Mouse (Mus musculus) midbrain, embryonic 16.5 days (tissue): ENCODE measurements around the gene Olfr222. TPM values are rescaled to one million over a fixed set of nuclear protein-coding genes. Genes with fewer than 3 reads are reported as not detected.

Experiments used
- ATAC-seq: fragments of 200-750 bp; cut with Nextera tagmentation; 2 replicates; pipeline ENCODE4 v1.8.0; 2017; ENCODE audit warnings: moderate TSS enrichment
- H3K27ac ChIP-seq: fragments of 300-500 bp; sonication (generic); 2 replicates; pipeline ENCODE4 v1.5.1; 2014; ENCODE audit warnings: mild to moderate bottlenecking, low read length, mixed read lengths
- H3K27me3 ChIP-seq: fragments of 300-500 bp; sonication (generic); 2 replicates; pipeline ENCODE4 v1.6.1; 2014; ENCODE audit warnings: low read depth, low read length, mixed read lengths; ENCODE audit not compliant: control insufficient read depth, insufficient read depth
- H3K36me3 ChIP-seq: fragments of 300-500 bp; sonication (generic); 2 replicates; pipeline ENCODE4 v1.6.1; 2014; ENCODE audit warnings: mild to moderate bottlenecking, low read length, moderate library complexity, mixed read lengths; ENCODE audit not compliant: control insufficient read depth, insufficient read depth
- H3K4me1 ChIP-seq: fragments of 300-500 bp; sonication (generic); 2 replicates; pipeline ENCODE4 v1.6.1; 2014; ENCODE audit warnings: mild to moderate bottlenecking, low read length, mixed read lengths; ENCODE audit not compliant: control insufficient read depth, insufficient read depth
- H3K4me2 ChIP-seq: fragments of 300-500 bp; sonication (generic); 2 replicates; pipeline ENCODE4 v1.6.1; 2014; ENCODE audit warnings: mild to moderate bottlenecking, low read length, mixed read lengths
- H3K4me3 ChIP-seq: fragments of 300-500 bp; sonication (generic); 2 replicates; pipeline ENCODE4 v1.5.1; 2014; ENCODE audit warnings: low read depth, mild to moderate bottlenecking, low read length, moderate library complexity, mixed read lengths
- H3K9ac ChIP-seq: fragments of 300-500 bp; sonication (generic); 2 replicates; pipeline ENCODE4 v1.6.1; 2014; ENCODE audit warnings: low read depth, low read length, mixed read lengths
- H3K9me3 ChIP-seq: fragments of 300-500 bp; sonication (generic); replicated peaks from 2 replicates; pipeline ENCODE4 v1.6.1; 2014; ENCODE audit warnings: mild to moderate bottlenecking, low read length, mixed read lengths; ENCODE audit not compliant: control insufficient read depth, poor library complexity, severe bottlenecking
- WGBS: fragments of 180-500 bp; shearing (Covaris S2); extraction: QIAGEN DNeasy Blood & Tissue Kit; methylation state at CpG from one replicate; pipeline ENCODE4 v1.1.7; 2014; 5-methylcytosine and 5-hydroxymethylcytosine counted together
- polyA plus RNA-seq: library from polyadenylated mRNA; unstranded; fragments of >200 nt; fragmentation: Nextera tagmentation; extraction: Ambion mirVana; gene quantifications from 2 replicates; pipeline ENCODE4 v1.2.1, GENCODE M21; 2015

The Olfr222 gene
- polyA plus RNA-seq, 1 experiment from 2014 or later: not detected

- Histone ChIP-seq H3K4me1 (no peaks in the 10 kb centered on the region), H3K27ac (no peak overlapping the region), H3K9me3 (no peaks in the 10 kb centered on the region), H3K9ac (no peak overlapping the region), H3K27me3 (no peaks in the 10 kb centered on the region), H3K4me3 (no peak overlapping the region), H3K4me2 (no peak overlapping the region), H3K36me3 (no peaks in the 10 kb centered on the region)
- ATAC-seq: no peak
- WGBS: 88% methylated on average over 8 of the region's 8 CpGs
These were observed 20.9 kb upstream of the Olfr222 start for GRCm38 (mm10) chr11:59596950-59597349.

- Histone ChIP-seq H3K36me3 (no peaks in the 10 kb centered on the region), H3K27me3 (no peaks in the 10 kb centered on the region), H3K9me3 (no peaks in the 10 kb centered on the region), H3K4me2 (no peak overlapping the region), H3K27ac (no peak overlapping the region), H3K4me3 (no peak overlapping the region), H3K9ac (no peak overlapping the region), H3K4me1 (no peaks in the 10 kb centered on the region)
- no peak for ATAC-seq
- WGBS: 46% methylated on average over 4 of the region's 4 CpGs
These were observed 20.1 kb upstream of the Olfr222 start for GRCm38 (mm10) chr11:59596091-59596490.

GRCm38 (mm10) chr11:59593189-59593588 lies 17.2 kb upstream of the Olfr222 start, which contains the start of gene Olfr223:
TSS of gene Olfr223 (minus strand) at chr11:59593289.
- H3K27me3 ChIP-seq: no peaks in the 10 kb centered on the region
- no peaks in the 10 kb centered on the region for H3K4me1 ChIP-seq
- no peak within 1 kb of the TSS for H3K9ac ChIP-seq
- H3K36me3 ChIP-seq: no peaks in the 10 kb centered on the region
- H3K9me3 ChIP-seq: no peaks in the 10 kb centered on the region
- no peak for ATAC-seq
- H3K27ac ChIP-seq: no peak within 1 kb of the TSS
- WGBS: 79% methylated on average over 6 of the region's 6 CpGs
- no peak within 1 kb of the TSS for H3K4me2 ChIP-seq
- no peak within 1 kb of the TSS for H3K4me3 ChIP-seq

GRCm38 (mm10) chr11:59589496-59589895 lies 13.5 kb upstream of the Olfr222 start:
- ATAC-seq: no peak

GRCm38 (mm10) chr11:59584539-59584938 lies 8.5 kb upstream of the Olfr222 start:
- 31% methylated on average over 6 of the region's 6 CpGs for WGBS
- Histone ChIP-seq H3K9ac (no peak overlapping the region), H3K4me2 (no peak overlapping the region), H3K36me3 (no peaks in the 10 kb centered on the region), H3K27me3 (no peaks in the 10 kb centered on the region; the same call in 1 of the 2 replicates), H3K4me1 (no peaks in the 10 kb centered on the region), H3K4me3 (no peak overlapping the region), H3K27ac (no peak overlapping the region), H3K9me3 (no peaks in the 10 kb centered on the region)
- ATAC-seq: no peak

More at GRCm38 (mm10) chr11:59589496-59589895, 13.5 kb upstream of the Olfr222 start:
- no peaks in the 10 kb centered on the region for H3K36me3 ChIP-seq
- no peaks in the 10 kb centered on the region for H3K9me3 ChIP-seq
- H3K27ac ChIP-seq: no peak overlapping the region
- no peaks in the 10 kb centered on the region for H3K27me3 ChIP-seq
- no peak overlapping the region for H3K4me3 ChIP-seq
- H3K4me2 ChIP-seq: no peak overlapping the region
- 88% methylated on average over 8 of the region's 8 CpGs for WGBS
- no peaks in the 10 kb centered on the region for H3K4me1 ChIP-seq
- H3K9ac ChIP-seq: no peak overlapping the region

GRCm38 (mm10) chr11:59575726-59576125 lies 309 bp downstream of the Olfr222 start:
- Histone ChIP-seq H3K36me3 (no peaks in the 10 kb centered on the region), H3K4me1 (no peaks in the 10 kb centered on the region), H3K9me3 (no peaks in the 10 kb centered on the region), H3K4me3 (no peak overlapping the region), H3K27ac (no peak overlapping the region), H3K4me2 (no peak overlapping the region), H3K27me3 (no peaks in the 10 kb centered on the region), H3K9ac (no peak overlapping the region)
- ATAC-seq: no peak
- 72% methylated on average over 9 of the region's 9 CpGs for WGBS

GRCm38 (mm10) chr11:59569306-59569705 lies 6.7 kb downstream of the Olfr222 start:
- Histone ChIP-seq H3K9ac (no peak overlapping the region), H3K9me3 (no peaks in the 10 kb centered on the region), H3K4me1 (no peaks in the 10 kb centered on the region), H3K4me3 (no peak overlapping the region), H3K36me3 (no peaks in the 10 kb centered on the region), H3K4me2 (no peak overlapping the region), H3K27me3 (no peaks in the 10 kb centered on the region), H3K27ac (no peak overlapping the region)
- ATAC-seq: no peak
- 61% methylated on average over 3 of the region's 3 CpGs for WGBS

- no peaks in the 10 kb centered on the region for H3K4me1 ChIP-seq
- no peaks in the 10 kb centered on the region for H3K9me3 ChIP-seq
- no peak overlapping the region for H3K4me3 ChIP-seq
- H3K9ac ChIP-seq: no peak overlapping the region
- H3K4me2 ChIP-seq: no peak overlapping the region
- 73% methylated on average over 9 of the region's 9 CpGs for WGBS
- no peaks in the 10 kb centered on the region for H3K27me3 ChIP-seq
- no peaks in the 10 kb centered on the region for H3K36me3 ChIP-seq
- H3K27ac ChIP-seq: no peak overlapping the region
- no peak for ATAC-seq
These were observed 13.2 kb downstream of the Olfr222 start for GRCm38 (mm10) chr11:59562837-59563236.

GRCm38 (mm10) chr11:59562336-59562735 lies 13.7 kb downstream of the Olfr222 start:
- ATAC-seq: no peak
- Histone ChIP-seq H3K9me3 (no peaks in the 10 kb centered on the region), H3K27me3 (no peaks in the 10 kb centered on the region)

More at GRCm38 (mm10) chr11:59562336-59562735, 13.7 kb downstream of the Olfr222 start:
- no peak overlapping the region for H3K27ac ChIP-seq
- no peaks in the 10 kb centered on the region for H3K4me1 ChIP-seq
- 90% methylated on average over 4 of the region's 4 CpGs for WGBS
- no peak overlapping the region for H3K9ac ChIP-seq
- no peaks in the 10 kb centered on the region for H3K36me3 ChIP-seq
- H3K4me3 ChIP-seq: no peak overlapping the region
- H3K4me2 ChIP-seq: no peak overlapping the region
